Mouse (Mus musculus) kidney, postnatal 0 days (tissue): ENCODE data around the gene Ppib. TPM values are rescaled to one million over a fixed set of nuclear protein-coding genes. Genes with fewer than 3 reads are reported as not detected.

Experiments used
- ATAC-seq: fragments of 200-750 bp; cut with Nextera tagmentation; replicated peaks from 2 replicates; pipeline ENCODE4 v1.8.0; 2017; ENCODE audit warnings: low read depth, moderate number of reproducible peaks, moderate TSS enrichment, moderate library complexity; ENCODE audit not compliant: low FRiP score
- DNase-seq: peaks from one replicate; pipeline ENCODE4 v3.0.0-alpha.2; 2016; ENCODE audit warnings: low spot score
- H3K27ac ChIP-seq: fragments of 300-500 bp; sonication (generic); 2 replicates; pipeline ENCODE4 v1.5.1; 2014; ENCODE audit warnings: mild to moderate bottlenecking
- H3K27me3 ChIP-seq: fragments of 300-500 bp; sonication (generic); 2 replicates; pipeline ENCODE4 v1.6.1; 2014; ENCODE audit warnings: low read length, mixed read lengths; ENCODE audit not compliant: insufficient read depth
- H3K36me3 ChIP-seq: fragments of 300-500 bp; sonication (generic); 2 replicates; pipeline ENCODE4 v1.6.1; 2014; ENCODE audit warnings: low read length, mixed read lengths; ENCODE audit not compliant: insufficient read depth
- H3K4me1 ChIP-seq: fragments of 300-500 bp; sonication (generic); replicated peaks from 2 replicates; pipeline ENCODE4 v1.6.1; 2014; ENCODE audit warnings: antibody characterized with exemption, low read length, mixed read lengths; ENCODE audit not compliant: insufficient read depth
- H3K4me2 ChIP-seq: fragments of 300-500 bp; sonication (generic); 2 replicates; pipeline ENCODE4 v1.6.1; 2014; ENCODE audit warnings: mild to moderate bottlenecking, low read length, moderate library complexity, mixed read lengths
- H3K4me3 ChIP-seq: fragments of 300-500 bp; sonication (generic); replicated peaks from 2 replicates; pipeline ENCODE4 v1.5.1; 2014; ENCODE audit warnings: low read depth, low read length
- H3K9ac ChIP-seq: fragments of 300-500 bp; sonication (generic); 2 replicates; pipeline ENCODE4 v1.6.1; 2014; ENCODE audit warnings: low read depth, low read length
- H3K9me3 ChIP-seq: fragments of 300-500 bp; sonication (generic); replicated peaks from 2 replicates; pipeline ENCODE4 v1.6.1; 2016; ENCODE audit warnings: low read length, inconsistent platforms, mixed read lengths
- CTCF ChIP-seq: IDR thresholded peaks from 2 replicates; pipeline ENCODE4 v1.5.1; 2016; ENCODE audit warnings: antibody characterized with exemption, low read depth, mild to moderate bottlenecking, moderate library complexity
- WGBS: fragments of 180-500 bp; shearing (Covaris S2); extraction: QIAGEN DNeasy Blood & Tissue Kit; methylation state at CpG from one replicate; pipeline ENCODE4 v1.1.7; 2014; 5-methylcytosine and 5-hydroxymethylcytosine counted together
- polyA plus RNA-seq: library from polyadenylated mRNA; unstranded; fragments of >200 nt; fragmentation: Nextera tagmentation; extraction: Ambion mirVana; gene quantifications from 2 replicates; pipeline ENCODE4 v1.2.1, GENCODE M21; 2015

Ppib gene
- polyA plus RNA-seq, 1 experiment from 2014 or later: 789 TPM

DNA sequence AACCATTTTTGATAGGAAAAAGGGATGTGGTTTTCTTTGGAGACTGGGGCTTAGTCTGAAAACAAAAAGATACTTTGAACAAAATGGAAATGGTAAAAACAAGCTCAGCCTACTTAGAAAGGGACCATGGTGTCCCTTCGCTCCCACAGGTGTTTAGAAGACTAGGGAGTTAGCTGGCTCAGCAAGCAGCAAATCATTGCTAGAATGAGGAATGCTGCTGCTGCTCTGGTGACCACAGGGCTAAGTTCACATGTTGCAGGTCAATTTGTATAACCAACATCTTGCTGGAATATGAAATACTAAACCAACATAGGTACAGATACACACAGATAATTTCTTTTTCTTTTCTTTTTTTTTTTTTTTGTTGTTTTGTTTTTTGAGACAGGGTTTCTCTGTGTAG, 49.6 kb downstream of the Ppib start:
- H3K9ac ChIP-seq: no peak overlapping the region
- H3K4me3 ChIP-seq: no peak overlapping the region
- ATAC-seq (no peak), DNase-seq (no peak)
- H3K36me3 ChIP-seq: peaks cover 24% of the 10 kb centered on the region
- TF ChIP-seq CTCF: no peak
- H3K27ac ChIP-seq: peak overlapping the region; percentile 74; the same call in 1 of the 2 replicates
- H3K4me1 ChIP-seq: no peaks in the 10 kb centered on the region
- no peaks in the 10 kb centered on the region for H3K27me3 ChIP-seq
- no peak overlapping the region for H3K4me2 ChIP-seq
- 97% methylated on average over 1 of the region's 1 CpGs for WGBS
- H3K9me3 ChIP-seq: no peaks in the 10 kb centered on the region

DNA sequence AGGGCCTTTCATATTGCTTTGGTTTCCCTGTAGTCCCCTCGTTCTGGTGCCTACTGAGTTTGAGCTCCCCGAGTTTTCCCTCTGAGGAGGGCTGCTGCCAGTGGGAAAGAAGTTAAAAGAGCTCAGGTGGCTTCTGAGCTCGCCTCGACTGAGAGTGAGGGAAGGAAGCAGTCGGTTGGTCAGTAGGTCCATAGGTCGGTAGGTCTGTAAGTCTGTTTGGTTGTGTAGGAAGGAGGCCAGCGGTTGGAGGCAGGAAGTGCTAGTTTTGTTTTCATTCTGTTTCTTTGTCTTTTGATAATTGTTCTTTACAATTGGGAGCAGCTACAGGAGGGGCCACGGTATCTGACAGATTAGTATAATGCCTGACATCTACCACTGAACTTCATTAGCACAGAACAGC, 50.1 kb downstream of the Ppib start:
- ATAC-seq (no peak), DNase-seq (no peak)
- Histone ChIP-seq H3K27ac (peak overlapping the region; percentile 74), H3K4me2 (no peak overlapping the region), H3K27me3 (no peaks in the 10 kb centered on the region), H3K9ac (no peak overlapping the region), H3K4me1 (no peaks in the 10 kb centered on the region), H3K9me3 (no peaks in the 10 kb centered on the region), H3K36me3 (peaks cover 23% of the 10 kb centered on the region), H3K4me3 (no peak overlapping the region)
- TF ChIP-seq CTCF: no peak
- 68% methylated on average over 8 of the region's 8 CpGs for WGBS

DNA sequence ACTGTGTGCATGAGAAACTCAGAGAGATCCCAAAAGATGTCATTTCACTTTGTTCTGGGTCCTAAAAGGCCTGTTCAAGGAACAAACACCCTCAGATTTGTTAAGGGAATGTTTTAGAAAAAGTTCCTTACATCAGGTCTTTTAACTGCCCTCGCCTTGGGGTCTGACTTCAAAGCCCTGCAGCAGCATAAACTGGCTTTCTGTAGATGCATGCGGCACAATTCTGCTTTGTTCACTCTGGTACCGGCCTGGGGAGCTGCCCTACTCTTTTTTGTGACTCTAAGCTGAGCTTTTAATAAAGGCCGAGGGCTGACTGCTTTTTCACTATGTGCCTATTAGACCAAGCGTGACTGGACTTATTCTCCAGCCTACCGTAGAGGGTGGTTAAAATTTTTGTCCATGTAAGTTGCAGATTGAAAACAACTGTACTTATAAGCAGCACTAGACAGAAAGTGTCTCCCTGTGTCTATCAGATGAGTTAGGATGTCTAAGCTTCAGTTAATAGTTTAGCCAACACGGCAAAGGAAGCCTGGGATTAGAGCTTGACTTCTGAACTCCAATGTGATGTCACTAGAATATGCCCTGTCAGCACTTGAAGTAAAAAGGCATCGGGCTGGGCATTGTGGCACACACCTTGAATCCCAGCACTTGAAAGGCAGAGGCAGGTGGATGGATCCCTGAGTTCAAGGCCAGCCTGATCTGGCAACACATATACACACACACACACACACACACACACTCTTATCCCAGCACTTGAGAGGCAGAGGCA, 50.8 kb downstream of the Ppib start:
- Histone ChIP-seq H3K36me3 (peaks cover 20% of the 10 kb centered on the region), H3K9me3 (no peaks in the 10 kb centered on the region), H3K4me2 (no peak overlapping the region), H3K4me3 (no peak overlapping the region), H3K27ac (peak overlapping the region; percentile 74), H3K4me1 (no peaks in the 10 kb centered on the region), H3K27me3 (no peaks in the 10 kb centered on the region), H3K9ac (no peak overlapping the region)
- peak; percentile 72 for ATAC-seq
- WGBS: 62% methylated on average over 8 of the region's 8 CpGs
- peak; percentile 36 for DNase-seq
- no peak for TF ChIP-seq CTCF

DNA sequence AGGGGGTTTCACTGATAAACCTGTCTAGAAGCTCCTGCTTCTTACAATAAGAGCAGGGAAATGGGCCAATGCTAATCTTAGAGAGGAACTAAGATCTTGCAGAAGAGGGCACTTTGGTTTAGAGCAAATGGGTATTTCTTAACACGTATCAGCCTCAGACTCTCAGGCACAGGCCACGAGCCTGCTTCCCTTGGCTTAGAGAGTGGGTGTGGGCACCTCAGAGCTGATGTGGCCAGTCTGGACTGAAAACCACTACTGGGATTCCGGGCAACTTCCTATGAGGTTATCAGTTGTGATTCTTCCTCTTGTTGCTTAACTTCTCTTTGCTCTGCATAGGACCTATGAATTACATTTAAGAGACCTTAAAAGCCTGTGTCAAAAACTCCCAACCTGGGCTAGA, 54.3 kb downstream of the Ppib start:
- Histone ChIP-seq H3K4me3 (no peak overlapping the region), H3K9me3 (no peaks in the 10 kb centered on the region), H3K27me3 (no peaks in the 10 kb centered on the region), H3K36me3 (peaks cover 13% of the 10 kb centered on the region; the same call in 1 of the 2 replicates), H3K9ac (no peak overlapping the region), H3K4me2 (no peak overlapping the region), H3K27ac (no peak overlapping the region), H3K4me1 (no peaks in the 10 kb centered on the region)
- WGBS: 91% methylated on average over 3 of the region's 3 CpGs
- no peak for DNase-seq
- no peak for ATAC-seq
- TF ChIP-seq CTCF: no peak

Other genes with a start within 250 kb of the Ppib start
- gene Zfp609, start 232.7 kb upstream of the Ppib start, polyA plus RNA-seq: 4.1 and 5.0 TPM in 2 replicates
- gene Pclaf, start 170.0 kb upstream of the Ppib start, polyA plus RNA-seq: 89.5 and 115 TPM in 2 replicates
- gene Trip4, start 151.4 kb upstream of the Ppib start, polyA plus RNA-seq: 20.4 and 24.7 TPM in 2 replicates
- gene Csnk1g1, start 151.3 kb upstream of the Ppib start, polyA plus RNA-seq: 8.4 and 9.7 TPM in 2 replicates
- 1.1 and 1.4 TPM in 2 replicates for gene Snx22, start 9.5 kb downstream of the Ppib start, polyA plus RNA-seq
- 131 and 141 TPM in 2 replicates for gene Snx1, start 66.4 kb downstream of the Ppib start, polyA plus RNA-seq
- 173 and 186 TPM in 2 replicates for gene Ciao2a, start 66.4 kb downstream of the Ppib start, polyA plus RNA-seq
- gene Dapk2, start 98.0 kb downstream of the Ppib start, polyA plus RNA-seq: 8.4 and 8.6 TPM in 2 replicates